Mouse (Mus musculus): ENCODE data around the gene Itga7. TPM values are rescaled to one million over a fixed set of nuclear protein-coding genes. Genes with fewer than 3 reads are reported as not detected.

The Itga7 gene
- polyA plus RNA-seq, 1 experiment from 2014 or later = 7.2 TPM

DNA sequence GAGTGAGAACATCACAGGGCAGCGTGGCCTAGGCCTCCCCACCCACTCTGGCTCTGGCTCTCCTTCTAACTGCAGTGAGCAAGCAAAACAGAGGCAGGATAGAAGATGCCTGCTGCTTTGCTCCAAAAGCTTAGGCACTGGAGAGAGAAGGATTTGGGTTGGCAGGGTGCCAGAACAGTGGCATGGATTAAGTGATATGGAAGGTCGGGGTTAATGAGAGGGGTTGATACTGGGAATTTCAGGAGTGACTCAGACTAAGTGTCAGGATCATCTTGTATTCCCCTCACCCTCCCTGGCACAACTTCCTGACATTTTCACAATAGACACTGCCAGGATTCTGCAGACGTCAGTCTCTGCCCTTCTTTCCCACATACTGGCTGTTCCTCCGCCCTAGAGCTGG is 5.3 kb upstream of the Itga7 start:
- Histone ChIP-seq H3K4me3 (replicated peaks; ENCODE audit: low read length) (no peak overlapping the region), H3K9me3 (ENCODE audit: control insufficient read depth, low read length) (no peaks in the 10 kb centered on the region), H3K9ac (no peak overlapping the region), H3K27ac (no peak overlapping the region), H3K27me3 (ENCODE audit: control insufficient read depth, insufficient read depth, low read length) (peaks cover 38% of the 10 kb centered on the region), H3K4me1 (replicated peaks; ENCODE audit: control insufficient read depth, insufficient read depth, low read length) (peaks cover 6% of the 10 kb centered on the region), H3K36me3 (replicated peaks; ENCODE audit: control insufficient read depth, insufficient read depth) (no peaks in the 10 kb centered on the region), H3K4me2 (replicated peaks) (no peak overlapping the region)
- DNase-seq (ENCODE audit: low spot score) (no peak), ATAC-seq (ENCODE audit: low FRiP score) (peak; percentile 29; the same call in 1 of the 2 replicates)
- 27% methylated on average over 4 of the region's 4 CpGs for WGBS

DNA sequence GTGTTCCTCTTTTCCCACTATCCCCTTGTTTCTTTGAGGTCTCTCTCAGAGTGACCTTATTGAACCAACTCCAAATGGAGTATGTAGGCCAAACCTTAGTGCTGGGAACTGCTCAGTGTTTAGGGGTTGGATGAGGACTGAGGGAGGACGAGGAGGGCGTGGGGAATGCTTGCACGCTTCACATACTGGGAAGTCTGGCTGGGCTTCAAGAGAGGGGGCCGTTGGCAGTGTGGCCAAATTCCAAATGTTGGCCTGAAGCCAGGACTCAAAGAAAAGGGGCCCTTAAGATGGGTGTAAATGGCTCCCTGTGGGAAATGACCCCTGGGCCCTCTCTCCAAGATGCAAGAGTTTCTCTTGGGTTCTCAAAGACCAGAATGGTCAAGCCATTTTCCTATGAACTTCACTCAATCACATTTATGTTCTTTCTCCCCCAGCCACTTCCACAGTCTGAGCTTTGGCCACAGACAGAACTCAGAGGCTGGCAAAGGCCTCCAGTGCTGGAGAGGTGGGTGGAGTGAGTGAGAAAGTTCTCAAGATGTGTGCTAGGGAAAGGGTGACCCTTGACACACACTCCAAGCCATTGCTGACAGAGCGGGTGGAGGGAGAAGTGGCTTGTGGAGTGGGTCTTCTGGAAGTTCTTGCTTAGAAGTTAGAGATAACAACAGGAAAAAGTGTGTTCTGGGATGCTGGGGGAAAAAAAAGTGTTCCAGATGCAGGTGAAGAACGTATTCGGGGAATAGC is 3.8 kb upstream of the Itga7 start:
- H3K4me3 ChIP-seq (replicated peaks; ENCODE audit: low read length) = no peak overlapping the region
- no peak overlapping the region for H3K4me2 ChIP-seq (replicated peaks)
- H3K27me3 ChIP-seq (ENCODE audit: control insufficient read depth, insufficient read depth, low read length) = peaks cover 53% of the 10 kb centered on the region
- ATAC-seq (ENCODE audit: low FRiP score) (peak; percentile 41; the same call in 1 of the 2 replicates), DNase-seq (ENCODE audit: low spot score) (no peak)
- H3K27ac ChIP-seq = 0 out of 2 replicates have a peak overlapping the region, but pooled peaks have one; percentile 43
- H3K9me3 ChIP-seq (ENCODE audit: control insufficient read depth, low read length) = no peaks in the 10 kb centered on the region
- H3K36me3 ChIP-seq (replicated peaks; ENCODE audit: control insufficient read depth, insufficient read depth) = no peaks in the 10 kb centered on the region
- H3K4me1 ChIP-seq (replicated peaks; ENCODE audit: control insufficient read depth, insufficient read depth, low read length) = peaks cover 8% of the 10 kb centered on the region
- H3K9ac ChIP-seq = no peak overlapping the region
- WGBS = 62% methylated on average over 7 of the region's 7 CpGs

GRCm38 (mm10) chr10:128931441-128931840 is 2.2 kb upstream of the Itga7 start:
- H3K27me3 ChIP-seq (ENCODE audit: control insufficient read depth, insufficient read depth, low read length) = peaks cover 66% of the 10 kb centered on the region
- no peak overlapping the region for H3K4me2 ChIP-seq (replicated peaks)
- H3K27ac ChIP-seq = no peak overlapping the region
- no peaks in the 10 kb centered on the region for H3K9me3 ChIP-seq (ENCODE audit: control insufficient read depth, low read length)
- H3K9ac ChIP-seq = no peak overlapping the region
- no peak overlapping the region for H3K4me3 ChIP-seq (replicated peaks; ENCODE audit: low read length)
- H3K4me1 ChIP-seq (replicated peaks; ENCODE audit: control insufficient read depth, insufficient read depth, low read length) = peaks cover 8% of the 10 kb centered on the region
- WGBS = 77% methylated on average over 2 of the region's 2 CpGs
- ATAC-seq (ENCODE audit: low FRiP score) (no peak), DNase-seq (ENCODE audit: low spot score) (no peak)
- no peaks in the 10 kb centered on the region for H3K36me3 ChIP-seq (replicated peaks; ENCODE audit: control insufficient read depth, insufficient read depth)

GRCm38 (mm10) chr10:128933976-128934721 is 531 bp downstream of the Itga7 start:
- no peak for DNase-seq (ENCODE audit: low spot score)
- H3K4me3 ChIP-seq (replicated peaks; ENCODE audit: low read length) = peak overlapping the region; percentile 41
- H3K36me3 ChIP-seq (replicated peaks; ENCODE audit: control insufficient read depth, insufficient read depth) = no peaks in the 10 kb centered on the region
- 0 out of 2 replicates have a peak, but pooled peaks have one; percentile 5 for ATAC-seq (ENCODE audit: low FRiP score)
- no peak overlapping the region for H3K27ac ChIP-seq
- no peaks in the 10 kb centered on the region for H3K9me3 ChIP-seq (ENCODE audit: control insufficient read depth, low read length)
- peak overlapping the region; percentile 53 for H3K9ac ChIP-seq
- peaks cover 61% of the 10 kb centered on the region for H3K27me3 ChIP-seq (ENCODE audit: control insufficient read depth, insufficient read depth, low read length)
- peak overlapping the region; percentile 86 for H3K4me2 ChIP-seq (replicated peaks)
- peaks cover 8% of the 10 kb centered on the region for H3K4me1 ChIP-seq (replicated peaks; ENCODE audit: control insufficient read depth, insufficient read depth, low read length)
- 4% methylated on average over 21 of the region's 21 CpGs for WGBS

- Histone ChIP-seq H3K27me3 (ENCODE audit: control insufficient read depth, insufficient read depth, low read length) (peaks cover 53% of the 10 kb centered on the region), H3K9me3 (ENCODE audit: control insufficient read depth, low read length) (no peaks in the 10 kb centered on the region), H3K9ac (no peak overlapping the region), H3K27ac (no peak overlapping the region), H3K4me3 (replicated peaks; ENCODE audit: low read length) (peak overlapping the region; percentile 41; the same call in 1 of the 2 replicates), H3K4me2 (replicated peaks) (peak overlapping the region; percentile 86; the same call in 1 of the 2 replicates), H3K36me3 (replicated peaks; ENCODE audit: control insufficient read depth, insufficient read depth) (no peaks in the 10 kb centered on the region), H3K4me1 (replicated peaks; ENCODE audit: control insufficient read depth, insufficient read depth, low read length) (peaks cover 8% of the 10 kb centered on the region)
- 71% methylated on average over 7 of the region's 7 CpGs for WGBS
- DNase-seq (ENCODE audit: low spot score) (no peak), ATAC-seq (ENCODE audit: low FRiP score) (no peak)
Observed at GRCm38 (mm10) chr10:128934997-128935787, 1.6 kb downstream of the Itga7 start.

DNA sequence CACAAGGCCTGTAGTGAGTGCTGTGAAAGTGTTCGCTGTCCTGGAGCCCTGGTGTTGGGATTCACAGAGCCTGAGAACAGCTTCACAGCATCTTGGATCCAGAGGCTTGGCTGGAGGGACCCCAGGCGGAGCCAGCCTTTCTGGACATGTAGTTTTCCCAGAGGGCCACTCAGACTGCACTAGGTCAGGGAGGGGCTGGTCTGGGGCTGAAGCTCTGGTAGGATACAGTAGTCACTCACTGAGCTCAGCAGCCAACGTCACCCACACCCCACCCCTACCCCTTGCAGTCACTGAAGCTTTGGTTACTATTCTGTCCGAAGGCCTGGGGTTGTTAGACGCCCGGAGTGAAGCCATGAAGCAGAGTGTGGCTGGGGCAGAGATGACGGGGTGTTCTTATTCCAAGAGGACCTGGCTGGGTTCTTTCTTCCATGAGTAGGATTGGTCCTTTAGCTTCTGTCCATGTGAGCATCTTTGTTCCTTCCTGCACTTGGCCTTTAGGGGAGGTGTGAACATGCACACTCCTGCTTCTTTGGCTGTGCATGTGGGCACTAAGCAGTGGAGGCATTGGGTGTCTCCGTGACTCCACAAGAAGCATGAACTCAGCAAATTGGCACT is 2.3 kb downstream of the Itga7 start:
- DNase-seq (ENCODE audit: low spot score) (no peak), ATAC-seq (ENCODE audit: low FRiP score) (no peak)
- Histone ChIP-seq H3K4me2 (replicated peaks) (no peak overlapping the region; the same call in 1 of the 2 replicates), H3K27me3 (ENCODE audit: control insufficient read depth, insufficient read depth, low read length) (peaks cover 52% of the 10 kb centered on the region), H3K36me3 (replicated peaks; ENCODE audit: control insufficient read depth, insufficient read depth) (no peaks in the 10 kb centered on the region), H3K9me3 (ENCODE audit: control insufficient read depth, low read length) (no peaks in the 10 kb centered on the region), H3K9ac (no peak overlapping the region), H3K4me3 (replicated peaks; ENCODE audit: low read length) (no peak overlapping the region), H3K4me1 (replicated peaks; ENCODE audit: control insufficient read depth, insufficient read depth, low read length) (peaks cover 8% of the 10 kb centered on the region), H3K27ac (no peak overlapping the region)
- 76% methylated on average over 8 of the region's 8 CpGs for WGBS

GRCm38 (mm10) chr10:128937756-128938390 is 4.3 kb downstream of the Itga7 start:
- Histone ChIP-seq H3K9ac (no peak overlapping the region), H3K4me3 (replicated peaks; ENCODE audit: low read length) (no peak overlapping the region), H3K4me2 (replicated peaks) (no peak overlapping the region), H3K4me1 (replicated peaks; ENCODE audit: control insufficient read depth, insufficient read depth, low read length) (peaks cover 8% of the 10 kb centered on the region), H3K9me3 (ENCODE audit: control insufficient read depth, low read length) (no peaks in the 10 kb centered on the region), H3K27me3 (ENCODE audit: control insufficient read depth, insufficient read depth, low read length) (peaks cover 33% of the 10 kb centered on the region), H3K27ac (no peak overlapping the region), H3K36me3 (replicated peaks; ENCODE audit: control insufficient read depth, insufficient read depth) (no peaks in the 10 kb centered on the region)
- ATAC-seq (ENCODE audit: low FRiP score) = no peak
- WGBS = 67% methylated on average over 12 of the region's 12 CpGs
- no peak for DNase-seq (ENCODE audit: low spot score)

- no peak overlapping the region for H3K27ac ChIP-seq
- DNase-seq (ENCODE audit: low spot score) = no peak
- H3K27me3 ChIP-seq (ENCODE audit: control insufficient read depth, insufficient read depth, low read length) = peaks cover 27% of the 10 kb centered on the region
- H3K4me2 ChIP-seq (replicated peaks) = no peak overlapping the region
- H3K4me1 ChIP-seq (replicated peaks; ENCODE audit: control insufficient read depth, insufficient read depth, low read length) = peaks cover 8% of the 10 kb centered on the region
- no peak overlapping the region for H3K9ac ChIP-seq
- no peaks in the 10 kb centered on the region for H3K9me3 ChIP-seq (ENCODE audit: control insufficient read depth, low read length)
- 81% methylated on average over 9 of the region's 9 CpGs for WGBS
- H3K36me3 ChIP-seq (replicated peaks; ENCODE audit: control insufficient read depth, insufficient read depth) = no peaks in the 10 kb centered on the region
- H3K4me3 ChIP-seq (replicated peaks; ENCODE audit: low read length) = no peak overlapping the region
- ATAC-seq (ENCODE audit: low FRiP score) = 0 out of 2 replicates have a peak, but pooled peaks have one; percentile 5
Observed at GRCm38 (mm10) chr10:128938457-128938856, 4.8 kb downstream of the Itga7 start.

Data from hindbrain, embryonic 14.5 days (tissue).